Mouse (Mus musculus) limb, embryonic 13.5 days (tissue): ENCODE results near the gene Elmo3. TPM values are rescaled to one million over a fixed set of nuclear protein-coding genes. Genes with fewer than 3 reads are reported as not detected.
A peak's percentile ranks its signal among the peaks of the same experiment; 100 is the strongest.

Source experiments
- ATAC-seq: fragments of 200-750 bp; cut with Nextera tagmentation; 2 replicates; pipeline ENCODE4 v1.8.0; 2017; ENCODE audit warnings: low read depth, moderate number of reproducible peaks, moderate TSS enrichment; ENCODE audit not compliant: low FRiP score
- H3K27ac ChIP-seq: fragments of 300-500 bp; sonication (generic); 2 replicates; pipeline ENCODE4 v1.5.1; 2015; ENCODE audit warnings: inconsistent platforms, mild to moderate bottlenecking, moderate library complexity
- H3K27me3 ChIP-seq: fragments of 300-500 bp; sonication (generic); 2 replicates; pipeline ENCODE4 v1.6.1; 2015; ENCODE audit warnings: mild to moderate bottlenecking, inconsistent platforms
- H3K36me3 ChIP-seq: fragments of 300-500 bp; sonication (generic); 2 replicates; pipeline ENCODE4 v1.6.1; 2015; ENCODE audit warnings: inconsistent platforms, mild to moderate bottlenecking, moderate library complexity
- H3K4me1 ChIP-seq: fragments of 300-500 bp; sonication (generic); 2 replicates; pipeline ENCODE4 v1.6.1; 2015; ENCODE audit warnings: inconsistent platforms
- H3K4me2 ChIP-seq: fragments of 300-500 bp; sonication (generic); replicated peaks from 2 replicates; pipeline ENCODE4 v1.6.1; 2015; ENCODE audit warnings: inconsistent platforms, mild to moderate bottlenecking, moderate library complexity
- H3K4me3 ChIP-seq: fragments of 300-500 bp; sonication (generic); 2 replicates; pipeline ENCODE4 v1.5.1; 2015; ENCODE audit warnings: moderate library complexity, mild to moderate bottlenecking, inconsistent platforms
- H3K9ac ChIP-seq: fragments of 300-500 bp; sonication (generic); 2 replicates; pipeline ENCODE4 v1.6.1; 2015; ENCODE audit warnings: mild to moderate bottlenecking, inconsistent platforms
- H3K9me3 ChIP-seq: fragments of 300-500 bp; sonication (generic); 2 replicates; pipeline ENCODE4 v1.6.1; 2016; ENCODE audit warnings: inconsistent platforms
- WGBS: fragments of 180-500 bp; shearing (Covaris S2); methylation state at CpG from one replicate; pipeline ENCODE4 v1.1.7; 2015; 5-methylcytosine and 5-hydroxymethylcytosine counted together
- polyA plus RNA-seq: library from polyadenylated mRNA; unstranded; fragments of >200 nt; fragmentation: Nextera tagmentation; extraction: Ambion mirVana; gene quantifications from 2 replicates; pipeline ENCODE4 v1.2.1, GENCODE M21; 2015

The Elmo3 gene
- polyA plus RNA-seq, 1 experiment from 2014 or later = 3.9 TPM

- no peak overlapping the region for H3K4me2 ChIP-seq
- 84% methylated on average over 4 of the region's 4 CpGs for WGBS
Observed at GRCm38 (mm10) chr8:105323183-105323582, 17.8 kb downstream of the Elmo3 start.

DNA sequence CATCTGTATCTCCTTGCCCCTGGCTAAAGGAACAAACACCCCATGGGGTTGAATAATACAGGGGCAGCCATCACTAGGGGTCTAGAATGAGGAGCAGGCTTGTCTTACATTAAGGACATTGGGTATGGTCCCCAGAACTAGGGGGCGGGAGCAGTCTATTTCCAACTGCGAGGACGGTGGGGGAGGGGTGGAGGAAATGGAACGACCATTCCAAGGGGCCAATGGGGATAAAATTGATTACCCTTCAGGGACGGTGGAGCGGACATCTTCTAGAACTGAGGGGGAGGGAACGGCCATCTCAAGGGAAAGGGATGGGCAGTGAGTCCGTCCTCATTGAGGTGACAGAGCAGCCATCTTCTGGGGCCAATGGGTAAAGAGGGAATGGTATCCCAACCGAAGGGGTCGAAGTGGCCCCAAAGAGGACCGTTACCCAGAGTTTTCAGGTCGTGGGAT is 20.3 kb downstream of the Elmo3 start:
- Histone ChIP-seq H3K27ac (peak overlapping the region; percentile 85; the same call in 1 of the 2 replicates), H3K4me3 (peak overlapping the region; percentile 81), H3K9ac (peak overlapping the region; percentile 87), H3K4me2 (peak overlapping the region; percentile 87), H3K9me3 (no peaks in the 10 kb centered on the region), H3K36me3 (peaks cover 43% of the 10 kb centered on the region), H3K27me3 (no peaks in the 10 kb centered on the region), H3K4me1 (peaks cover 25% of the 10 kb centered on the region)
- under 1% methylated on average over 12 of the region's 12 CpGs for WGBS
- ATAC-seq = peak; percentile 21

More at GRCm38 (mm10) chr8:105323183-105323582, 17.8 kb downstream of the Elmo3 start:
- peaks cover 39% of the 10 kb centered on the region for H3K36me3 ChIP-seq
- H3K4me3 ChIP-seq = no peak overlapping the region
- H3K27ac ChIP-seq = no peak overlapping the region
- peaks cover 25% of the 10 kb centered on the region for H3K4me1 ChIP-seq
- H3K27me3 ChIP-seq = no peaks in the 10 kb centered on the region
- H3K9me3 ChIP-seq = no peaks in the 10 kb centered on the region
- no peak overlapping the region for H3K9ac ChIP-seq
- no peak for ATAC-seq

- under 1% methylated on average over 36 of the region's 36 CpGs for WGBS
- peak within 1 kb of the TSS; percentile 81 for H3K4me3 ChIP-seq
- H3K27me3 ChIP-seq = no peaks in the 10 kb centered on the region
- ATAC-seq = peak; percentile 94
- H3K36me3 ChIP-seq = peaks cover 48% of the 10 kb centered on the region
- H3K27ac ChIP-seq = peak within 1 kb of the TSS; percentile 85
- no peaks in the 10 kb centered on the region for H3K9me3 ChIP-seq
- peak within 1 kb of the TSS; percentile 87 for H3K4me2 ChIP-seq
- H3K9ac ChIP-seq = peak within 1 kb of the TSS; percentile 87
- peaks cover 25% of the 10 kb centered on the region for H3K4me1 ChIP-seq
Observed at GRCm38 (mm10) chr8:105326141-105326672, 20.8 kb downstream of the Elmo3 start, which contains the start of the genes Lrrc29 and Tmem208. TSS of gene Lrrc29 (minus strand) at chr8:105326278. TSS of gene Tmem208 (plus strand) at chr8:105326354.

DNA sequence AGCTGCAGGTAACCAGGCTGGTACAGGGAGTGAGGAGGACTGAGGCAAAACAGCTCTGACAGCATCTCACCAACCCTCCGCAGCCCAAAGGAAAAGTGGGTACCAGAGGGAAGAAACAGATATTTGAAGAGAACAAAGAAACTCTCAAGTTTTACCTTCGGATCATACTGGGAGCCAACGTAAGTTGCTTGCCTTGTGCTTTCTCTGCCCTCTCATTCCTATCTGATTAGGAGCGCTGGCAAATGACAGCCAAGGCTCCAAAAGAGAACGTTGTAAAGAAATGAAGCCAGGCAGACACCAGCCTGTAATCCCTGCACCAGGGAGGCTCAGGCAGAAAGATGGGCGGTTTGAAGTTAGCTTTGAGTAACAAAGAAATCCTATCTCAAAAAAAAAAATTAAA is 21.6 kb downstream of the Elmo3 start:
- Histone ChIP-seq H3K4me1 (peaks cover 25% of the 10 kb centered on the region), H3K4me3 (peak overlapping the region; percentile 81), H3K27ac (peak overlapping the region; percentile 85; the same call in 1 of the 2 replicates), H3K9ac (peak overlapping the region; percentile 87), H3K27me3 (no peaks in the 10 kb centered on the region), H3K4me2 (peak overlapping the region; percentile 87), H3K9me3 (no peaks in the 10 kb centered on the region), H3K36me3 (peaks cover 55% of the 10 kb centered on the region)
- WGBS = 44% methylated on average over 6 of the region's 6 CpGs
- ATAC-seq = no peak

DNA sequence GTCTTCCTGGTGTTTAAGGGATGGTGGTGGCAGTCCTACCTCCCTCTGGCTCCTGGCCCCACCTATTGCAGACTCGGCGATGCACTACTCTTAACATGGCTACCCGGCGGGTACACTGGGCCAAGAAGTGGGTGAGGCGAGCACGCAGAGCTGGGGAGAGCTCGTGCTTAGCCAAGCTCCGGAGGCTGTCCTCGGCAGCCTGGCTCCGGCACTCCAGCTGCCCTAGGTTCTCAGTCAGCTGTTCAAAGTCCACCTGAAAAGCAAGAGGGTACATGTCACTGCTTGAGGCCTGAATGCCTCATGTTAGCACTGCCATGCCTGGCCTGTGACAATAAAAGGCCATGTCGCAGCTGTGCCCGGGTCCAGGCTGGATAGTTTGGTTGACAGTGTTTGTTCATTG is 24.9 kb downstream of the Elmo3 start:
- Histone ChIP-seq H3K36me3 (peaks cover 74% of the 10 kb centered on the region), H3K27ac (no peak overlapping the region)

GRCm38 (mm10) chr8:105331469-105331868 is 26.1 kb downstream of the Elmo3 start:
- no peak for ATAC-seq
- H3K36me3 ChIP-seq = peaks cover 85% of the 10 kb centered on the region
- no peaks in the 10 kb centered on the region for H3K9me3 ChIP-seq
- H3K4me1 ChIP-seq = peaks cover 12% of the 10 kb centered on the region
- H3K4me2 ChIP-seq = no peak overlapping the region
- H3K27ac ChIP-seq = no peak overlapping the region
- H3K9ac ChIP-seq = no peak overlapping the region
- no peak overlapping the region for H3K4me3 ChIP-seq
- 95% methylated on average over 22 of the region's 22 CpGs for WGBS
- no peaks in the 10 kb centered on the region for H3K27me3 ChIP-seq

More for the DNA sequence above, 24.9 kb downstream of the Elmo3 start:
- Histone ChIP-seq H3K9ac (no peak overlapping the region), H3K4me2 (no peak overlapping the region), H3K27me3 (no peaks in the 10 kb centered on the region), H3K4me3 (no peak overlapping the region), H3K9me3 (no peaks in the 10 kb centered on the region), H3K4me1 (peaks cover 17% of the 10 kb centered on the region)
- no peak for ATAC-seq
- WGBS = 92% methylated on average over 12 of the region's 12 CpGs

- H3K4me2 ChIP-seq = no peak overlapping the region
- H3K27ac ChIP-seq = no peak overlapping the region
- no peaks in the 10 kb centered on the region for H3K27me3 ChIP-seq
- ATAC-seq = no peak
- peaks cover 10% of the 10 kb centered on the region for H3K4me1 ChIP-seq
- peaks cover 90% of the 10 kb centered on the region for H3K36me3 ChIP-seq
- H3K4me3 ChIP-seq = no peak overlapping the region
- 95% methylated on average over 9 of the region's 9 CpGs for WGBS
- no peak overlapping the region for H3K9ac ChIP-seq
- no peaks in the 10 kb centered on the region for H3K9me3 ChIP-seq
Observed at GRCm38 (mm10) chr8:105331931-105332330, 26.5 kb downstream of the Elmo3 start.

DNA sequence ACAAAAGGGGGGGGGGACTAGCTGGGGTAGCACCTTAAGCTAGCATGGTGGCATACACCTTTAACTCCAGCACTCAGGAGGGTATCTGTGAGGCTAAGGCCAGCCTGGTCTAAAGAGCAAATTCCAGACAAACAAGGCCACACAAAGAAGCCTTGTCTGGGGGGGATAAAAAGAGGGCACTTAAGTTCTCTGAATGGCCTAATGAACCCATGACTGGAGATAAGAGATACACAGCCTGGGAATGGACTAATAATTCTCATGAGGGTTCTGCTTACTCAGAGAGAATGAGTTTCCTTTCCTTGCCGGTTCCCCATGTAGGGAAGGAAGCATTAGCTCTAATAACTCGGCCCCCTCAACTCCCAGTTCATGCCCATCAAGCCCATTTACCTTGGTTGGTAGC is 27.1 kb downstream of the Elmo3 start:
- H3K9ac ChIP-seq = no peak overlapping the region
- H3K4me1 ChIP-seq = peaks cover 4% of the 10 kb centered on the region; the same call in 1 of the 2 replicates
- ATAC-seq = no peak
- no peak overlapping the region for H3K27ac ChIP-seq
- no peaks in the 10 kb centered on the region for H3K9me3 ChIP-seq
- H3K36me3 ChIP-seq = peaks cover 96% of the 10 kb centered on the region
- no peak overlapping the region for H3K4me3 ChIP-seq
- WGBS = 79% methylated on average over 2 of the region's 2 CpGs
- H3K27me3 ChIP-seq = no peaks in the 10 kb centered on the region
- no peak overlapping the region for H3K4me2 ChIP-seq

DNA sequence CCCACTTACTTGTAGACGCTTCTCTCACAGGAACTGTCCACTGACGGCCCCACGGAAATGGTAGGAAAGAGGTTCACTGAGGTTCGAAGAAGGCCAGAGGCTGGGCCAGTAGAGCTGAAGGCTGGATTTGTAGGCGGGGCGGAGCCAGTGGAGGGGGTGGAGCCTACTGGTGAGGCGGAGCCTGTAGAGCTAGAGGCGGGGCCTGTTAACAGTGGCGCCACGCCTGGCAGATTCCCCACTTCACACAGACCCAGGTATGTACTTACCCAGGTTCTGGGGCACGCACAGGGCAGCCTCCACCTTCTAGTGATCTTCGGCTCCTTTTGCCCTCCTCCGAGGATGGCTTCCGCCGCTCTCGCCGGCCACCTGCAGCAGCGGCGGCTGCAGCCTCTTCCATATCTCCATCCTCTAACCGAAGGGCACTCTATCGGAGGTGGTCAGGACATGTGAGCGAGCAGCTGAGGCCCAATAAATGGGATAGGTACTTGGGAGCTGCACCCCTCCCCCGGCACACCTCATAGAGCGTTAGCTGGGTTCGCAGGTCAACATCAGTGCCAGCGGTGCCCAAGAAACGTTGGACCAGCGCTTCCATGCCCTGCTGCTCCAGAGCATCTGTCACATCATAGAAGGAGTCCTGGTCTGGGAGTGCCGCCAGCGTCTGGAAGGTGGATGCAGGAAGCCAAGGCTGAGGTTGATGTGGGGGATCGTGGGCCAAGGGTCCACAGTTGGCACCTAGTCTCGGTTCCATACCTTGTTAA is 31.2 kb downstream of the Elmo3 start:
- no peak overlapping the region for H3K27ac ChIP-seq
- H3K4me2 ChIP-seq = no peak overlapping the region
- H3K9me3 ChIP-seq = no peaks in the 10 kb centered on the region
- no peaks in the 10 kb centered on the region for H3K27me3 ChIP-seq
- peaks cover 16% of the 10 kb centered on the region for H3K4me1 ChIP-seq
- H3K4me3 ChIP-seq = no peak overlapping the region
- H3K36me3 ChIP-seq = peaks cover 67% of the 10 kb centered on the region
- no peak for ATAC-seq
- no peak overlapping the region for H3K9ac ChIP-seq
- 43% methylated on average over 32 of the region's 32 CpGs for WGBS

DNA sequence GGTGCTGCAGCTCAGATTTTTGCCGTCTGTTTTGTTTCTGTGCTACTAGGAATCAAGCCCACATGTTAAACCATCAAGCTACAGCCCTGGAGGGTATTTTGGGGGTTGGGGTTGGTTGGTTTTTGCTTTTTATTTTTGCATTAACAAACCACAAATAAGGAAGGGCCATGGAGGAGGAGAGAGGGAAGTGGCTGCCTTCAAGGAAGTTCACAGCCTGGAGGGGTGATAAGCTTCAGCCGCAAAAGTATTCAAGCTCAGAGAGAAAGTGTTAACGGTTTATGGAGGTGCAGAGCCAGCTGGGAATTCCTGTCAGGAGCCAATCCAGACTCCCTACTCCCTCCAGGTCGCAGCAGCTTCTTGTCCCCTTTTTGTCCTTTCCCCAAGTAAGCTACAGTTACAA is 33.6 kb downstream of the Elmo3 start:
- Histone ChIP-seq H3K9ac (peak overlapping the region; percentile 45; the same call in 1 of the 2 replicates), H3K36me3 (peaks cover 44% of the 10 kb centered on the region), H3K27me3 (no peaks in the 10 kb centered on the region), H3K4me2 (no peak overlapping the region), H3K9me3 (no peaks in the 10 kb centered on the region), H3K4me3 (no peak overlapping the region), H3K4me1 (peaks cover 17% of the 10 kb centered on the region), H3K27ac (0 out of 2 replicates have a peak overlapping the region, but pooled peaks have one; percentile 33)
- ATAC-seq = no peak
- WGBS = 14% methylated on average over 4 of the region's 4 CpGs

DNA sequence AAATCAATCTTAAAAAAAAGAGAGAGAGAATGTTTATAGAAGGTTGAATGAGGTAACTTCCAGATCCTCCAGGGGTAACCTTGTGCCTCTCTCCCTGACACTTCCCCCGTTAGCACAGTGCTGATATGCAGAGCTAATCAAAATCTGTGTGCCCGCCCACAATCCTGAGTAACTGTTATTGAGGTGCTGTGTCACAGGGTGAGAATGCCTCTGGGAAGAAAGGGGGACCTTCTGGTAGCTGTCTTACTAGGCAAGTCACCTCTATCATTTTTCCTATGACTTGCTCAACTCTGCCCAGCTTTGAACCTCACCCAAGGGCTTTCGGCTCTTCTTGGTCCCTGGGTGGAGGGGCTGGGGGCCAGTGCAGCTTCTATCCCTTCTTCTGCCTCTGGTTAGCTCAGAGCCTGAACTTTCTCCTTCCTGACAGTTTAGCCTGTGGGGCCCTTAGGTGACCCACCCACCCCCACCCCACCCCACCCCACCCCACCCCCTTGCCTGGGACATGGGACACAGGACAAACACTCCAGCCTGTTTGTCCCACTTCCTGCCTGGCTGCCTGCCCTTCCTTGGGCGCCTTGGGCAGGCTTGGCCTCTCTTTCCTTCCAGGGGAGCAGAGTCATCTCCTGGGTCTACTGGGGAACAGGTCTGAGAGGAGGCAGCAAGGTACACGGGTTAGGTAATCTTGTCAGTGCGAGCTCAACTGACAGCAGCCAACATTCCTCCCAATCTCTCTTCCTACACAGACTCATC is 34.7 kb downstream of the Elmo3 start:
- Histone ChIP-seq H3K27ac (no peak overlapping the region), H3K9me3 (no peaks in the 10 kb centered on the region), H3K36me3 (peaks cover 33% of the 10 kb centered on the region), H3K27me3 (no peaks in the 10 kb centered on the region), H3K4me3 (no peak overlapping the region), H3K4me2 (no peak overlapping the region), H3K9ac (no peak overlapping the region), H3K4me1 (peaks cover 24% of the 10 kb centered on the region)
- ATAC-seq = no peak
- 78% methylated on average over 6 of the region's 6 CpGs for WGBS

GRCm38 (mm10) chr8:105341399-105341798 is 36.0 kb downstream of the Elmo3 start:
- H3K4me1 ChIP-seq = peaks cover 37% of the 10 kb centered on the region
- ATAC-seq = no peak
- no peak overlapping the region for H3K27ac ChIP-seq
- no peaks in the 10 kb centered on the region for H3K27me3 ChIP-seq
- H3K9ac ChIP-seq = no peak overlapping the region
- no peak overlapping the region for H3K4me3 ChIP-seq
- peaks cover 20% of the 10 kb centered on the region for H3K36me3 ChIP-seq
- H3K4me2 ChIP-seq = no peak overlapping the region
- H3K9me3 ChIP-seq = no peaks in the 10 kb centered on the region
- 42% methylated on average over 8 of the region's 8 CpGs for WGBS
